Mouse (Mus musculus) liver, embryonic 13.5 days (tissue): ENCODE data around the gene Sult1a1. TPM values are rescaled to one million over a fixed set of nuclear protein-coding genes. Genes with fewer than 3 reads are reported as not detected.
"Not testable (repeated sequence)": the region's sequence is repeated elsewhere in the genome, so short reads cannot be mapped to it uniquely, and the experiment has no call there.

Experiments
- ATAC-seq: fragments of 200-750 bp; cut with Nextera tagmentation; 2 replicates; pipeline ENCODE4 v1.8.0; 2017; ENCODE audit warnings: low read depth, mild to moderate bottlenecking, moderate number of reproducible peaks, moderate library complexity
- DNase-seq: peaks from one replicate; pipeline ENCODE4 v3.0.0; 2022
- H3K27ac ChIP-seq: fragments of 300-500 bp; sonication (generic); 2 replicates; pipeline ENCODE4 v1.5.1; 2015; ENCODE audit warnings: moderate library complexity, mild to moderate bottlenecking, inconsistent platforms
- H3K27me3 ChIP-seq: fragments of 300-500 bp; sonication (generic); 2 replicates; pipeline ENCODE4 v1.6.1; 2015; ENCODE audit warnings: mild to moderate bottlenecking, inconsistent platforms
- H3K36me3 ChIP-seq: fragments of 300-500 bp; sonication (generic); 2 replicates; pipeline ENCODE4 v1.6.1; 2015; ENCODE audit warnings: mild to moderate bottlenecking, inconsistent platforms
- H3K4me1 ChIP-seq: fragments of 300-500 bp; sonication (generic); replicated peaks from 2 replicates; pipeline ENCODE4 v1.6.1; 2015; ENCODE audit warnings: inconsistent platforms
- H3K4me2 ChIP-seq: fragments of 300-500 bp; sonication (generic); 2 replicates; pipeline ENCODE4 v1.6.1; 2015; ENCODE audit warnings: inconsistent platforms, mild to moderate bottlenecking, moderate library complexity
- H3K4me3 ChIP-seq: fragments of 300-500 bp; sonication (generic); replicated peaks from 2 replicates; pipeline ENCODE4 v1.5.1; 2015; ENCODE audit warnings: mild to moderate bottlenecking, inconsistent platforms
- H3K9ac ChIP-seq: fragments of 300-500 bp; sonication (generic); 2 replicates; pipeline ENCODE4 v1.6.1; 2015; ENCODE audit warnings: mild to moderate bottlenecking, inconsistent platforms
- H3K9me3 ChIP-seq: fragments of 300-500 bp; sonication (generic); replicated peaks from 2 replicates; pipeline ENCODE4 v1.6.1; 2016; ENCODE audit warnings: inconsistent platforms
- WGBS: fragments of 180-500 bp; shearing (Covaris S2); methylation state at CpG from one replicate; pipeline ENCODE4 v1.1.7; 2015; ENCODE audit not compliant: insufficient replicate concordance; 5-methylcytosine and 5-hydroxymethylcytosine counted together
- polyA plus RNA-seq: library from polyadenylated mRNA; unstranded; fragments of >200 nt; fragmentation: Nextera tagmentation; extraction: Ambion mirVana; gene quantifications from 2 replicates; pipeline ENCODE4 v1.2.1, GENCODE M21; 2015

Gene Sult1a1
- polyA plus RNA-seq, 1 experiment from 2014 or later = 2.0 TPM

DNA sequence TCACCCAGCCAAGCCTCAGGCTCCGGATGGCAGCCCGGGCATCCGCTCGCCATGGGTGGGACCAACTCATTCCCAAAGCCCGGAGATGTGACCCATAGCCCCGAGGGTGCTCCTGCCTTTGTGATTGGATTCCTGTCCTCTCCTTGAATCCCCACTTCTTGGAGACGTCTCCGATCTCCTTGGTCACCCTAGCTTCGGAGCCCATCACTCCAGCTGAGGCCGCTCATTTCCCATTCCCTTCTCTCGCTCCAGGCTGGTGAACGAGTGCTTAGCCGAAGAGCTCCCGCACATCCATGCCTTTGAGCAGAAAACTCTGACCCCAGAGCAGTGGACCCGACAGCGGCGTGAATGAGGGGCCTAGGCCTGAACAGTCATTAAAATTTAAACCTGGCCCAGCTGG, 20.1 kb upstream of the Sult1a1 start:
- Histone ChIP-seq H3K4me3 (peak overlapping the region; percentile 91), H3K4me1 (peaks cover 56% of the 10 kb centered on the region), H3K4me2 (peak overlapping the region; percentile 97), H3K27me3 (no peaks in the 10 kb centered on the region), H3K9me3 (no peaks in the 10 kb centered on the region), H3K9ac (peak overlapping the region; percentile 92), H3K36me3 (peaks cover 50% of the 10 kb centered on the region), H3K27ac (peak overlapping the region; percentile 69)
- DNase-seq (no peak), ATAC-seq (peak; percentile 2; the same call in 1 of the 2 replicates)
- WGBS = 2% methylated on average over 17 of the region's 17 CpGs

DNA sequence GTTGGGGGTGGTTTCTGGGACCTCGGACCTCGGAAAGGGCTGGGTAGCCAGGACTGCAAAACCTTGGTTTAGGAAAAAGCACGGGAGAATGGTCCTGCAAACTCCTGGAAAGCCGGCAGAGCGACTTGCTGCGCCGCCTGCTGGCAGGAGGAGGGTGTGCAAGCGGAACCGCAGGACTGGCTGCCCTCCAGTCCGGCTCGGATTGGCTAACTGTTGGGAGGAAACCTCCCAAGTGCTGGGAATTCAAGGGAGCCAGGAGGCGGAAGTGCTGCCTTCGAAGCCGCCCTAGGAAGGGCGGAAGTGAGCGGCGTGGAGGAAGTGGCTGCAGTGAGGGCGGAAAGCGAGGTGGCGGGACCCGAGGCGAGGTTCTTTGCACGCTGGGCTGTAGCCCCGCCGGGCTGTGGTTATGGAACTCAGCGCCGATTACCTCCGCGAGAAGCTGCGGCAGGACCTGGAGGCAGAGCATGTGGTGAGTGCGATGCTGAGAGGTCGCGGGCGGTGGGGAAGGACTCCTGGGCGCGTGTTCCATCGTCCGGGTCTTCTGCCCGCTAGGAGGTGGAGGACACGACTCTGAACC, 19.5 kb upstream of the Sult1a1 start, which contains the start of gene Slx1b:
TSS of gene Slx1b (minus strand) at position 154 of the 577 bp plus-strand sequence.
- Histone ChIP-seq H3K4me2 (peak within 1 kb of the TSS; percentile 97), H3K27ac (peak within 1 kb of the TSS; percentile 90), H3K9me3 (no peaks in the 10 kb centered on the region), H3K9ac (peak within 1 kb of the TSS; percentile 92), H3K4me1 (peaks cover 54% of the 10 kb centered on the region), H3K4me3 (peak within 1 kb of the TSS; percentile 91), H3K27me3 (no peaks in the 10 kb centered on the region), H3K36me3 (peaks cover 54% of the 10 kb centered on the region)
- ATAC-seq (peak; percentile 96), DNase-seq (peak; percentile 94)
- under 1% methylated on average over 40 of the region's 40 CpGs for WGBS

DNA sequence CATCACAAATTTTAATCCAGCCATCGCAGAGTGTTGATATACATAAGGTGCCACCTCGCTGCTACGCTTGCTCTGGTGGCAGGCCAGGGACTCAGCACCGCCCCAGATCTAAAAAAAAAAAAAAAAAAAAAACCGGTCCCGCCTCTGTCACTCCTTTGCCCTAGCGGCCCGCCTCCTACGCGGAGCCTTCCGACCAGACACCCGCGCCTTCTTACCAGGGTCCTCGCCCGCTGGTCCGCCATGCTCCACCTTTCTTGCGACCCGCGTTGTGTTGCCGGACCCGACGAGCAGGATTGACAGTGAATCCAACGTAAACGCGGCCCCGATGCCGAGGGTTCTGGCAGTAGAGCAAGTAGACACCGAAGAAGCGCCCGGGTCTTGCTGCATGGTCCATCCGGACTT, 19.0 kb upstream of the Sult1a1 start, which contains the start of gene Bola2:
TSS of gene Bola2 (plus strand) at position 192 of the 402 bp plus-strand sequence.
- DNase-seq = peak; percentile 69
- no peaks in the 10 kb centered on the region for H3K27me3 ChIP-seq
- H3K9me3 ChIP-seq = no peaks in the 10 kb centered on the region
- H3K4me1 ChIP-seq = peaks cover 52% of the 10 kb centered on the region
- peaks cover 50% of the 10 kb centered on the region for H3K36me3 ChIP-seq
- peak within 1 kb of the TSS; percentile 92 for H3K9ac ChIP-seq
- peak within 1 kb of the TSS; percentile 91 for H3K4me3 ChIP-seq
- peak within 1 kb of the TSS; percentile 90 for H3K27ac ChIP-seq
- H3K4me2 ChIP-seq = peak within 1 kb of the TSS; percentile 97
- under 1% methylated on average over 31 of the region's 31 CpGs for WGBS
- peak; percentile 79 for ATAC-seq

DNA sequence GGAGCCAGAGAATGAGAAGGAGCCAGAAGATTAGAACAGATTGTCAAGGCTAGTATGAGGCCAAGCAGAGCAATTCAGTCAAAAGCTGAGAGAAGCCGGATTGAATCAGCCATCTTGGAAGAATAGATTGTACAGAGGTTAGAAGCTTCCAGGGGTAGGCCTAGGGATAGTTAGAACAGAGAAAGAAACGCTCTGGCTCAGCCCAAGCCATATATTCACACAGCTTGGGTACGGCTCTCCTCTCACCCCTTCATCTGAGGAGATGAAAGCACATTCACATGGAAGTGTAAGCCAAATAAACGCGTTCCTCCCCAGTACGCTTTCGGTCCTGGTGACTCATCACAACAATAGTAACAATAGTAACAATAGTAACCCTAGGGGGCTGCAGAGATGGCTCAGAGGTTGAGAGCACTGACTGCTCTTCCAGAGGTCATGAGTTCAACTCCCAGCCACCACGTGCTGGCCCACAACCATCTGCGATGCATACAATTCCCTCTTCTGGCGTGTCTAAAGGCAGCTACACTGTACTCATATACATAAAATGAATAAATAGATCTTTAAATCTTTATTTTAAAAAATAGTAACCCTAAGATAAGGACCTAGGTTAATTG, 18.3 kb upstream of the Sult1a1 start:
- no peaks in the 10 kb centered on the region for H3K27me3 ChIP-seq
- no peaks in the 10 kb centered on the region for H3K9me3 ChIP-seq
- DNase-seq (no peak), ATAC-seq (no peak)
- H3K4me2 ChIP-seq = peak overlapping the region; percentile 97
- peak overlapping the region; percentile 92 for H3K9ac ChIP-seq
- H3K27ac ChIP-seq = peak overlapping the region; percentile 48
- 58% methylated on average over 10 of the region's 10 CpGs for WGBS
- peak overlapping the region; percentile 91 for H3K4me3 ChIP-seq
- H3K36me3 ChIP-seq = peaks cover 44% of the 10 kb centered on the region
- peaks cover 52% of the 10 kb centered on the region for H3K4me1 ChIP-seq

DNA sequence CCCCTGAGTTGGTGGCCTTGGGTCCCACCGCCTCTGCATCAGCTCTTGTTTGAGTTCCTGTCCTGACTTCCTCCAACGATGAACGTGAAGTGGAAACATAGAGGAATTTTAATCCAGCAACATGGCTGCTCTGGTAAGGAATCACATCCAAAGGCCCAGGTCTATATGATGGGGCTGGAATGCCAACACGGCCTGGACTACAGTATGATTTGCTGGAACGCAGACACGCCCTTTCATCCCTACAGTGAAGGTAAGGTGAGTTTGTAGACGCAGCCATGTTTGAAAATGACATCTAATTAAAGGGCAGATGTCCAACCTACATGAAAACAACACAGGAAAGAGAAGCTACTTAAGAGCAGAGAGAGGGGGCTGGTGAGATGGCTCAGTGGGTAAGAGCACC, 17.5 kb upstream of the Sult1a1 start:
- WGBS = 75% methylated on average over 7 of the region's 7 CpGs
- DNase-seq = no peak
- no peak for ATAC-seq

DNA sequence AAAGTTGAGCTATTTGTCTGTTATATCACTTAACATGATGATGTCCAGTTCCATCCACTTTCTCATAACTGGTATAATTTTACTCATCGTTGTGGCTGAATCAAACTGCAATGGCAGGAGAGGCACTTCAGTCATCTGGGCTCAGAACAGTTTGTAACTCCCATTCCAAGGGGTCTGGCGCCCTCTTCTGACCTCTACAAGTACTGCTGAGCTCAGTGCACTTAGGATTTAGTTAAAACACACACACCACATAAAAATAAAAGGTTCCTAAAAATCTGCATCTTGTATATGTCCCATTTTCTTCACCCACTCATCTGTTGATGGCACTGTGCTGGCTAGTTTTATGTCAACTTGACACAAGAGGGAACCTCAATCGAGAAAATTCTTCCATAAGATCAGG, 17.0 kb upstream of the Sult1a1 start:
- ATAC-seq (no peak), DNase-seq (peak; percentile 68)
- H3K4me3 ChIP-seq = no peak overlapping the region
- H3K27me3 ChIP-seq = no peaks in the 10 kb centered on the region
- H3K4me2 ChIP-seq = no peak overlapping the region
- H3K27ac ChIP-seq = no peak overlapping the region
- H3K9me3 ChIP-seq = no peaks in the 10 kb centered on the region
- 18% methylated on average over 3 of the region's 3 CpGs for WGBS
- peaks cover 48% of the 10 kb centered on the region for H3K4me1 ChIP-seq
- peaks cover 35% of the 10 kb centered on the region for H3K36me3 ChIP-seq
- H3K9ac ChIP-seq = no peak overlapping the region

More for the DNA sequence above, 17.5 kb upstream of the Sult1a1 start:
- Histone ChIP-seq H3K27me3 (no peaks in the 10 kb centered on the region), H3K36me3 (peaks cover 37% of the 10 kb centered on the region), H3K27ac (no peak overlapping the region), H3K4me3 (no peak overlapping the region), H3K9ac (no peak overlapping the region), H3K4me1 (peaks cover 48% of the 10 kb centered on the region), H3K4me2 (no peak overlapping the region), H3K9me3 (no peaks in the 10 kb centered on the region)

DNA sequence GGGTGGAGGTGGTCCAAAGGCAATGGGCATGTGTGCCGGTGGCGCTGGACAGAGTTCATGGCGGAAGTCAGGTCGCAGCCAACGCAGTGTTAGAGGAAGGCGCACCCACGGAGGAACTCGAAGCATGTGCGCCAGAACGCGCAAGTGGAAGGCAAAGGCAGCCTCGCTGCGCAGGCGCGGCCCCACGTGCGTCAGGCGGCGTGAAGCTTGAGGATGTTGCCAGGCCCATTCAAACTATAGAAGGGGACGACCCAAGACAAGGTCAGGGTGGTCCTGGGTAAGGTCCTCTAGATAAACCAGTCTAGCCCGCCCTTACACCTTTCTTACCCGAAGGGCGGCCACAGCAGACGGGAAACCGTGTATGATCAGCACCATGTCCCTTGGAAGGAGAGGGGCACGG, 16.2 kb upstream of the Sult1a1 start:
- H3K27me3 ChIP-seq = no peaks in the 10 kb centered on the region
- no peak for ATAC-seq
- WGBS = 87% methylated on average over 26 of the region's 26 CpGs

DNA sequence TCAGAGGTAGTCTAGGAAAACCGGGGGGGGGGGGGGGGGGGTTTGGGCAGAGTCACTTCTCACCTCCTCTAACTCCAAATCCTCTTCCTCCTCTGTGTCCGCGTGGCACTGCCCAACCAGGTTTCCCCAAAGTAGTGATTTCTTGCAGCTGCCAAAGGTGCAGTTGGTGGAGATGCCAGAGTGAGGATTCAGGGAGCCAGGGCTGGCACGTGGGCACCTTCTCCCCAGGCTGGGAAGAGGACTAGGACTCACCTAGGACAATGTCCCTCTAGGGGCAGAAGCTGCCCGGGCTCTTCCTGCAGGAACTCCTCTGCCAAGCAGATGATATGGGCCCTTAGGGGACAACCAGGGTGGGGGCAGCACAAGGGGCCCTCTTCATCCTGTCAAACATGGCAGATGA, 15.4 kb upstream of the Sult1a1 start:
- no peak overlapping the region for H3K4me2 ChIP-seq
- H3K4me3 ChIP-seq = no peak overlapping the region
- 83% methylated on average over 5 of the region's 5 CpGs for WGBS
- no peak overlapping the region for H3K9ac ChIP-seq
- peaks cover 46% of the 10 kb centered on the region for H3K4me1 ChIP-seq
- H3K27ac ChIP-seq = no peak overlapping the region
- ATAC-seq (no peak), DNase-seq (no peak)
- peaks cover 21% of the 10 kb centered on the region for H3K36me3 ChIP-seq
- no peaks in the 10 kb centered on the region for H3K9me3 ChIP-seq
- no peaks in the 10 kb centered on the region for H3K27me3 ChIP-seq

More for the DNA sequence above, 16.2 kb upstream of the Sult1a1 start:
- Histone ChIP-seq H3K36me3 (peaks cover 28% of the 10 kb centered on the region), H3K4me3 (no peak overlapping the region), H3K9me3 (no peaks in the 10 kb centered on the region), H3K9ac (no peak overlapping the region), H3K27ac (no peak overlapping the region), H3K4me1 (peaks cover 46% of the 10 kb centered on the region), H3K4me2 (no peak overlapping the region)
- DNase-seq = no peak

DNA sequence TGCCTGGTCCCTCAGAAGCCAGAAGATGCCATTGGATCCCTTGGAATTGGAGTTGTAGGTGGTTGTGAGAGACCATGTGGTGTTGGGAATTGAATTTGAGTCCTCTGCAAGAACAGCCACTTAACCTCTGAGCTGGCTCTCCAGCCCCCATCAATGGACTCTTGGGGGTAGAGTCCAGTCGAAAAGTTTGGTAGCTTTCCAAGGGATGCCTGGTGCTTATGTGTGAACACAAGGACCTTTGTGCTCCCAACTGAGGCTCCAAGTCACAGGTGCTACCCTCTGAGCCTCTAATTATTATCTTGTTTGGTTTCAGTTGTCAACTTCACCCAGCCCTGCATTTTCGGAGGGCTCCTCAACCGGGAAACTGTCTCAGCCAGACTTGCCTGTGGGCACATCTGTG, 14.5 kb upstream of the Sult1a1 start:
- peaks cover 21% of the 10 kb centered on the region for H3K36me3 ChIP-seq
- H3K4me1 ChIP-seq = peaks cover 45% of the 10 kb centered on the region
- H3K9me3 ChIP-seq = no peaks in the 10 kb centered on the region
- ATAC-seq = no peak
- no peak for DNase-seq
- no peak overlapping the region for H3K9ac ChIP-seq
- no peak overlapping the region for H3K4me2 ChIP-seq
- H3K4me3 ChIP-seq = no peak overlapping the region
- 75% methylated on average over 3 of the region's 3 CpGs for WGBS
- H3K27me3 ChIP-seq = no peaks in the 10 kb centered on the region
- H3K27ac ChIP-seq = no peak overlapping the region

DNA sequence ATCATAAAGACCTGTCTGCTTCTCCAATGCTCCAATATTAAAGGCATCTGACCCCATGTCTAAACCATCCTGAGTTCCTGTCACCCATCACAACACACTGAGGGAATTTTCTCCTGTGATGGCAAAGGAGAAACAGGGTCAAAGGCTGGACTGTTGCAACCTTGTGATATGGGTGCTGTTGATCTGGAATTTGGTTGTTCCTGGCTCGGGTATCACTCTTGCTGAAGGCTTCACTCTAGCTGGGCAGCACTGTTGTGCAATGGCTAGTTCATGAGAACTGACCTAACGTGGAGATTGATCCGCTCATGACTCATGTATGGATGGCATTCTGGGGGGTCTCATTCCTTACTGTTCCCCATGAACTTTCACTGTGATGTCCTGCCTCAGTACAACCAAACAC, 12.8 kb upstream of the Sult1a1 start:
- H3K27me3 ChIP-seq = no peaks in the 10 kb centered on the region
- H3K4me2 ChIP-seq = no peak overlapping the region
- H3K27ac ChIP-seq = no peak overlapping the region
- H3K4me1 ChIP-seq = peaks cover 34% of the 10 kb centered on the region
- H3K36me3 ChIP-seq = peaks cover 21% of the 10 kb centered on the region
- ATAC-seq = no peak
- DNase-seq = no peak
- no peak overlapping the region for H3K9ac ChIP-seq
- H3K4me3 ChIP-seq = no peak overlapping the region
- 66% methylated on average over 3 of the region's 3 CpGs for WGBS
- H3K9me3 ChIP-seq = no peaks in the 10 kb centered on the region

DNA sequence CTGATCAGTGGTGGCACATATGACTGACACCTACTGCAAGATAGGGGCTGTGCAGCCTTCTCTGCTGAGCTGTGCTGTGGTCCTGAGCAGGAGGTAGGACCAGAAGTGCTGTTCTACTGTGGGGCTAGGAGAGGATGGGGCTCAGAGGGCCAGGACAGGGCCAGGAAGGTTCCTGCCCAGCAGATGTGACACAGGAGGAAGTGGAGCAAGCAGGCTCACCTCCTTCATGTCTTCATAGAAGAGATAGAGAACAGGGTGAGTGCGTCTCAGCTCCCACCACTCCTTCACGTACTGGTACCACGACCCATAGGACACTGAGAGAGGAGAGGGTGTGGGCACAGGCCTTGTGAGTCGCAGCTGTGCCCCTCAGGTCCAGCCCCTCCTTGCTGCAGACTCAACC, 11.9 kb upstream of the Sult1a1 start:
- H3K36me3 ChIP-seq = peaks cover 21% of the 10 kb centered on the region
- not testable (repeated sequence) for H3K27ac ChIP-seq, H3K4me3 ChIP-seq, DNase-seq, ATAC-seq, H3K9ac ChIP-seq, H3K4me2 ChIP-seq, H3K9me3 ChIP-seq, H3K27me3 ChIP-seq
- peaks cover 28% of the 10 kb centered on the region for H3K4me1 ChIP-seq
- 62% methylated on average over 4 of the region's 4 CpGs for WGBS

DNA sequence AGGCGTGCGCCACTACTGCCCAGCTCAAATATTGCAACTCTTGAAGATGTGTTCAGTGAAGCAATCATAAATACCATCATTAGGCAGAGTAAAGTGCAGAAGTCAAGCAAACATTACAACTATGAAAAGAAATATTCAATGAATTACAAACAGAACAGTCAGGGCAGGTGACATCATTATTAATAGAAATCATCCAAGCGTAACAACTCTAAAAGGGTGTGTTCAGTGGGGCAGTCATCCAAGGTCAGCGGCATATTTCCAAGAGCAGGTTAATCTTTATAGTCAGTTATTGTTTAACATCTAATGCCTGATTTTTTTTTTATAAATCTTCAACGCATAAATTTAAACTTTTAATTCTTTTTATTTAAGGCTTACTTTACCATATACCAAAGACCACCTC, 5.0 kb upstream of the Sult1a1 start:
- 87% methylated on average over 5 of the region's 5 CpGs for WGBS
- Histone ChIP-seq H3K4me3 (no peak overlapping the region), H3K4me2 (no peak overlapping the region), H3K27ac (no peak overlapping the region), H3K9me3 (no peaks in the 10 kb centered on the region), H3K27me3 (no peaks in the 10 kb centered on the region), H3K4me1 (peaks cover 8% of the 10 kb centered on the region; the same call in 1 of the 2 replicates), H3K36me3 (no peaks in the 10 kb centered on the region), H3K9ac (no peak overlapping the region)
- DNase-seq = no peak
- no peak for ATAC-seq
